Mouse (Mus musculus) right cerebral cortex, adult 18-20 months (tissue): ENCODE data around the gene Dag1.
A peak's percentile ranks its signal among the peaks of the same experiment; 100 is the strongest.

Experiments
- DNase-seq: peaks from one replicate; pipeline ENCODE4 v3.0.0; 2022; ENCODE audit warnings: mixed read lengths

Dag1 gene

GRCm38 (mm10) chr9:108182806-108183506 lies 80.8 kb downstream of the Dag1 start:
- no peak for DNase-seq

GRCm38 (mm10) chr9:108178391-108178790 lies 85.4 kb downstream of the Dag1 start:
- no peak for DNase-seq

DNA sequence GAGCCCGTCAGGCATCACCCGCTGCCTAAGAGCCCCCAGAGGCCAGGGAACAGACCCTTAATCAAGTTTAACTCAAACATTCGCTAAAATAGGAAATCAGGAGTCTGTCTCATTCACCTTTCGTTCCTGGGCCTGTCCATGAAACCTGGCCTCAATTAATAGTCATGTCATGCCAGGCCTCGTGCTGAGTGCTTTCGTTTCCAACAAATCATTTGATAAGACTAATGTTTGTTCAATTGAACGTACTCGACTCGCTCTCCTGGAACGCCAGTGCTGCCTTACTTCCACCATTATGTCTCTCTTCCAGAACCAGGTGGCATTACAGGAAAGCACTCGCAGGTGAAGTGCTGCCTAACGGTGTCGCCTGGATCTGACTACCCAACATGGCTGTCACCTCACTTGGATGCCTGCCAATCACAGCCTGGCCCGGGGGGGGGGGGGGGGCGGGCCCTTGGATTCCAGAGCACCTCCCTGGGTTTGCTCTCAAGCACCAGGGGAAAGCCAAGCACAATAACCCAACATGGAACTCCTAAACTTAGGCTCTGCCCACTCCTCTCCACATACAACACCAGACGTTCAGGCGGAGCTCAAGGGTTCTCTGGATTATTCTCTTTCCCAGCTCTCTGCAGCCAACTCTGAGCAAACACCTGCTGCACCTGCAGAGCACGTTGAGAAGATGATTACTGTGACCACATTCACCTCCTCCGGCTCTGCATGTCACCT lies 88.5 kb downstream of the Dag1 start:
- no peak for DNase-seq

- DNase-seq, result no peak
These were observed 90.9 kb downstream of the Dag1 start for GRCm38 (mm10) chr9:108172777-108173350.

GRCm38 (mm10) chr9:108169751-108170150 lies 94.0 kb downstream of the Dag1 start:
- DNase-seq, result no peak

GRCm38 (mm10) chr9:108165143-108165542 lies 98.6 kb downstream of the Dag1 start:
- no peak for DNase-seq

GRCm38 (mm10) chr9:108163646-108164284 lies 100.0 kb downstream of the Dag1 start:
- no peak for DNase-seq

DNA sequence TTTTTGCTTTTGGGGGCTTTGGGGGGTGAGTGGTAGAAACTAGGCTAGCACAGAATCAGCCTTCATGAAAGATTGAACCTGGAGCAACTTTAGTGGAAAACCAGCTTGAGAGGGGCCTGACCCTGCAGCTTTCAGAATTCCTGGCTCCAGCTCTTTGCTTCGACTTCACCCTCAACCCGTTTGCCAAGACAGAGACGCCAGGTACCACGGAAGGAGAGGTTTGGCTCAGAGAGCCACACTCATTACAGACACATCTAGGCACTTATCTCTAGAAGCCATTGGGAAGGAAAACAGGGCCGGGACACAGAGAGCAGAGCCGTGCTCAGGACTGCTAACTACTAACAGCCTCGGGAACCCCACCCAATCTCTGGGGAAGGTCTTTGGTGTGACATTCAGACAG lies 105.9 kb downstream of the Dag1 start:
- no peak for DNase-seq

DNA sequence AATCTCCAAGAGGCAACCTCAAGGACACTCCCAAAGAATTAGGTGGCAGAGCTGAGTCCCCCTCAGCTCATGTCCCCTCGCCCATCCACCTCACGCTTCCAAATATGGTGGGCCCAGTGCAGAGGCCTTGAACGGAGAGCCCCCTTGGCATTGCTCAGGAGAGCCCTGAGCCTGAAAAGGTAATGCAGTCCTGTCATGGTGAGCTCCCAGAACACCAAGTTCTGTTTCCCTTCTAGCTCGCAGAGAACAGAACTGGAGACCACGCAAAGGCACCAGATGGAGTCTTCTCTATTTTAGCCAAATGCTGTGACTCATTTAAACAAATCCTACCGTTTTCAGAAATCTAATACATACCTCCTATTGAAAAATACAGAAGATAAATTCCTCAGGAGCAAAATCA lies 106.3 kb downstream of the Dag1 start:
- peak; percentile 72 for DNase-seq

- no peak for DNase-seq
These were observed 107.0 kb downstream of the Dag1 start for GRCm38 (mm10) chr9:108156786-108157185.

- DNase-seq, result no peak
These were observed 108.9 kb downstream of the Dag1 start for GRCm38 (mm10) chr9:108154814-108155213.
